ENCODE assay signal across 10 mouse cellular contexts in genomic region chr16:97593057-97593456, GRCm38 (mm10). TPM values are rescaled to one million over a fixed set of nuclear protein-coding genes. Genes with fewer than 3 reads are reported as not detected.
A peak's percentile ranks its signal among the peaks of the same experiment; 100 is the strongest.
DNase-seq lines count a peak whose midpoint lies in the region; ATAC-seq lines count a peak whose summit lies in the region.
"Had no signal": no experiment of that assay in that cellular context is flagged by ENCODE, and none has a peak within 500 bp of the region (broad histone marks: within the 10 kb centered on the region; RNA-seq: fewer than 3 reads in every experiment).

No protein-coding gene starts in this region.

- ATAC-seq in activated CD4-positive, CD25-positive, alpha-beta regulatory T cell, adult 4 months: peak; percentile 86
- ATAC-seq in neural tube, embryonic 11.5 days (ENCODE audit: insufficient read depth, low FRiP score, low TSS enrichment): no peak

- no peak overlapping the region for H3K9ac ChIP-seq in neural tube, embryonic 11.5 days (ENCODE audit: low read length)
- H3K9ac ChIP-seq: embryonic facial prominence, embryonic 12.5 days; neural tube, embryonic 12.5 days had no signal

- H3K36me3 ChIP-seq in heart, embryonic 10.5 days: no peaks in the 10 kb centered on the region
- H3K36me3 ChIP-seq in neural tube, embryonic 11.5 days (ENCODE audit: control insufficient read depth, insufficient read depth, low read length): no peaks in the 10 kb centered on the region
- H3K36me3 ChIP-seq: embryonic facial prominence, embryonic 12.5 days; neural tube, embryonic 12.5 days had no signal

- WGBS in heart, embryonic 10.5 days: 40% methylated on average over 1 of the region's 1 CpGs
- WGBS in neural tube, embryonic 11.5 days: 57% methylated on average over 1 of the region's 1 CpGs

- no peaks in the 10 kb centered on the region for H3K4me1 ChIP-seq in heart, embryonic 10.5 days
- no peaks in the 10 kb centered on the region for H3K4me1 ChIP-seq in neural tube, embryonic 11.5 days (ENCODE audit: control insufficient read depth, insufficient read depth, low read length)
- H3K4me1 ChIP-seq: embryonic facial prominence, embryonic 12.5 days; neural tube, embryonic 12.5 days had no signal

- H3K27ac ChIP-seq in heart, embryonic 10.5 days: no peak overlapping the region
- no peak overlapping the region for H3K27ac ChIP-seq in neural tube, embryonic 11.5 days (ENCODE audit: low read depth, low read length)
- H3K27ac ChIP-seq: embryonic facial prominence, embryonic 12.5 days; neural tube, embryonic 12.5 days had no signal

- no peak overlapping the region for H3K4me3 ChIP-seq in heart, embryonic 10.5 days
- H3K4me3 ChIP-seq in neural tube, embryonic 11.5 days (ENCODE audit: low read depth, low read length): no peak overlapping the region
- H3K4me3 ChIP-seq: embryonic facial prominence, embryonic 12.5 days; neural tube, embryonic 12.5 days had no signal

- H3K4me2 ChIP-seq in neural tube, embryonic 11.5 days (ENCODE audit: low read depth): no peak overlapping the region
- H3K4me2 ChIP-seq: embryonic facial prominence, embryonic 12.5 days; neural tube, embryonic 12.5 days had no signal

- H3K27me3 ChIP-seq in heart, embryonic 10.5 days (ENCODE audit: insufficient read depth, poor library complexity, severe bottlenecking): no peaks in the 10 kb centered on the region
- H3K27me3 ChIP-seq in neural tube, embryonic 11.5 days (ENCODE audit: control insufficient read depth, insufficient read depth, low read length): no peaks in the 10 kb centered on the region
- H3K27me3 ChIP-seq: embryonic facial prominence, embryonic 12.5 days; neural tube, embryonic 12.5 days had no signal

- peak; percentile 49 to 88 for DNase-seq in heart, adult 18-20 months
- DNase-seq in heart, embryonic 10.5 days (ENCODE audit: low spot score): no peak
- peak; percentile 75 for DNase-seq in embryo, embryonic 9.5 days (ENCODE audit: extremely low spot score)
- peak; percentile 84 for DNase-seq in induced T-regulatory cell, adult 2 months (ENCODE audit: low read depth)
- DNase-seq in left cerebral cortex, postnatal 14 days (ENCODE audit: low spot score in 2 of 2): peak; percentile 72 to 79
- DNase-seq in neural tube, embryonic 11.5 days (ENCODE audit: low spot score): peak; percentile 75
- DNase-seq in thymus, adult 18-20 months: peak; percentile 21 to 42

- intact Hi-C loops in left cerebral cortex, postnatal 14 days (cut with DNase I): loop anchor here (5.0 kb wide), 1 partner anchor 151 kb away; no protein-coding TSS in a partner anchor

- no peaks in the 10 kb centered on the region for H3K9me3 ChIP-seq in heart, embryonic 10.5 days
- no peaks in the 10 kb centered on the region for H3K9me3 ChIP-seq in neural tube, embryonic 11.5 days (ENCODE audit: control insufficient read depth, low read length)
- H3K9me3 ChIP-seq: embryonic facial prominence, embryonic 12.5 days; neural tube, embryonic 12.5 days had no signal

RNA-seq across cellular contexts. Expression of gene Tmprss2, which starts 17.9 kb away (rescaled TPM):
- under 1 TPM in 1 of 2 experiments, not detected in 1; 0.95 TPM for total RNA-seq in heart, adult 18-20 months (2021)
- polyA plus RNA-seq in heart, embryonic 10.5 days (2016; fragmentation: Nextera tagmentation; extraction: Ambion mirVana): 0.68 and 2.5 TPM in 2 replicates
- polyA plus RNA-seq in activated CD4-positive, CD25-positive, alpha-beta regulatory T cell, adult 4 months (2017; shearing (Covaris generic)): under 1 TPM in 1 of 2 experiments, not detected in 1; 0.05 TPM
- not detected for total RNA-seq in left cerebral cortex, postnatal 14 days (2021)
- 0.23 and 0.37 TPM in 2 replicates for polyA plus RNA-seq in neural tube, embryonic 11.5 days (2014; fragmentation: Nextera tagmentation; extraction: Ambion mirVana)
